Mouse (Mus musculus) cerebellum, postnatal 25 days (tissue): ENCODE results near the gene Tlr9.

Experiments used
- DNase-seq, 2 experiments: peaks; one replicate each; pipeline ENCODE4 v3.0.0; 2021; ENCODE audit warnings: mixed read lengths in 2 of 2

The Tlr9 gene

GRCm38 (mm10) chr9:106203990-106204851 is 18.2 kb upstream of the Tlr9 start:
- peak; percentile 80 to 84 for DNase-seq

GRCm38 (mm10) chr9:106205713-106206290 is 16.6 kb upstream of the Tlr9 start:
- DNase-seq = no peak

GRCm38 (mm10) chr9:106206515-106206914 is 15.9 kb upstream of the Tlr9 start:
- DNase-seq = no peak

GRCm38 (mm10) chr9:106208181-106208580 is 14.2 kb upstream of the Tlr9 start:
- DNase-seq = no peak

- no peak for DNase-seq
Measured at GRCm38 (mm10) chr9:106209954-106210353, 12.4 kb upstream of the Tlr9 start.

- no peak for DNase-seq
Measured at GRCm38 (mm10) chr9:106210853-106211609, 11.4 kb upstream of the Tlr9 start.

- peak; percentile 92 to 94 for DNase-seq
Measured at GRCm38 (mm10) chr9:106211680-106212593, 10.5 kb upstream of the Tlr9 start.

GRCm38 (mm10) chr9:106212594-106212981 is 9.8 kb upstream of the Tlr9 start:
- DNase-seq = no peak

- DNase-seq = no peak
Measured at GRCm38 (mm10) chr9:106215341-106216125, 6.9 kb upstream of the Tlr9 start.

GRCm38 (mm10) chr9:106216971-106217370 is 5.4 kb upstream of the Tlr9 start:
- DNase-seq = no peak

- no peak for DNase-seq
Measured at GRCm38 (mm10) chr9:106220894-106221523, 1.4 kb upstream of the Tlr9 start.

- DNase-seq = no peak
Measured at GRCm38 (mm10) chr9:106222994-106223393, 596 bp downstream of the Tlr9 start.

GRCm38 (mm10) chr9:106225469-106226150 is 3.2 kb downstream of the Tlr9 start:
- DNase-seq = no peak

GRCm38 (mm10) chr9:106226151-106226682 is 3.8 kb downstream of the Tlr9 start:
- peak; percentile 43 to 50 for DNase-seq

- DNase-seq = no peak
Measured at GRCm38 (mm10) chr9:106227790-106228429, 5.5 kb downstream of the Tlr9 start.

GRCm38 (mm10) chr9:106230051-106230733 is 7.8 kb downstream of the Tlr9 start:
- no peak for DNase-seq

GRCm38 (mm10) chr9:106230734-106231106 is 8.3 kb downstream of the Tlr9 start:
- DNase-seq = no peak

- DNase-seq = no peak
Measured at GRCm38 (mm10) chr9:106231220-106231619, 8.8 kb downstream of the Tlr9 start.

GRCm38 (mm10) chr9:106231816-106232215 is 9.4 kb downstream of the Tlr9 start:
- no peak for DNase-seq
